Mouse (Mus musculus) lung, postnatal 0 days (tissue): ENCODE measurements around the gene Prox1. TPM values are rescaled to one million over a fixed set of nuclear protein-coding genes. Genes with fewer than 3 reads are reported as not detected.

Source experiments
- ATAC-seq: fragments of 200-750 bp; cut with Nextera tagmentation; 2 replicates; pipeline ENCODE4 v1.8.0; 2017; ENCODE audit warnings: moderate library complexity
- DNase-seq: peaks from one replicate; pipeline ENCODE4 v3.0.0-alpha.2; 2016; ENCODE audit warnings: low spot score
- H3K27ac ChIP-seq: fragments of 300-500 bp; sonication (generic); 2 replicates; pipeline ENCODE4 v1.5.1; 2014; ENCODE audit warnings: antibody characterized with exemption, mild to moderate bottlenecking, low read length, mixed read lengths
- H3K27me3 ChIP-seq: fragments of 300-500 bp; sonication (generic); replicated peaks from 2 replicates; pipeline ENCODE4 v1.6.1; 2014; ENCODE audit warnings: low read length, mixed read lengths; ENCODE audit not compliant: insufficient read depth
- H3K36me3 ChIP-seq: fragments of 300-500 bp; sonication (generic); 2 replicates; pipeline ENCODE4 v1.6.1; 2014; ENCODE audit warnings: low read length, mixed read lengths; ENCODE audit not compliant: insufficient read depth
- H3K4me1 ChIP-seq: fragments of 300-500 bp; sonication (generic); 2 replicates; pipeline ENCODE4 v1.6.1; 2014; ENCODE audit warnings: antibody characterized with exemption, low read depth, low read length, mixed read lengths; ENCODE audit not compliant: insufficient read depth
- H3K4me2 ChIP-seq: fragments of 300-500 bp; sonication (generic); replicated peaks from 2 replicates; pipeline ENCODE4 v1.6.1; 2014; ENCODE audit warnings: low read depth, mild to moderate bottlenecking, low read length, moderate library complexity, mixed read lengths
- H3K4me3 ChIP-seq: fragments of 300-500 bp; sonication (generic); 2 replicates; pipeline ENCODE4 v1.5.1; 2014; ENCODE audit warnings: low read depth, low read length
- H3K9ac ChIP-seq: fragments of 300-500 bp; sonication (generic); replicated peaks from 2 replicates; pipeline ENCODE4 v1.6.1; 2014; ENCODE audit warnings: low read depth, mild to moderate bottlenecking
- H3K9me3 ChIP-seq: fragments of 300-500 bp; sonication (generic); 2 replicates; pipeline ENCODE4 v1.6.1; 2016; ENCODE audit warnings: low read length, mixed read lengths
- CTCF ChIP-seq: IDR thresholded peaks from 2 replicates; pipeline ENCODE4 v1.5.1; 2016; ENCODE audit warnings: antibody characterized with exemption, mild to moderate bottlenecking
- EP300 ChIP-seq: IDR thresholded peaks from 2 replicates; pipeline ENCODE4 v1.6.1; 2016; ENCODE audit warnings: antibody characterized with exemption, mild to moderate bottlenecking, control low read depth
- WGBS: fragments of 180-500 bp; shearing (Covaris S2); extraction: QIAGEN DNeasy Blood & Tissue Kit; methylation state at CpG from one replicate; pipeline ENCODE4 v1.1.7; 2014; 5-methylcytosine and 5-hydroxymethylcytosine counted together
- polyA plus RNA-seq: library from polyadenylated mRNA; unstranded; fragments of >200 nt; fragmentation: Nextera tagmentation; extraction: Ambion mirVana; gene quantifications from 2 replicates; pipeline ENCODE4 v1.2.1, GENCODE M21; 2015

Gene Prox1
- polyA plus RNA-seq, result 1.1 and 1.5 TPM in 2 replicates

DNA sequence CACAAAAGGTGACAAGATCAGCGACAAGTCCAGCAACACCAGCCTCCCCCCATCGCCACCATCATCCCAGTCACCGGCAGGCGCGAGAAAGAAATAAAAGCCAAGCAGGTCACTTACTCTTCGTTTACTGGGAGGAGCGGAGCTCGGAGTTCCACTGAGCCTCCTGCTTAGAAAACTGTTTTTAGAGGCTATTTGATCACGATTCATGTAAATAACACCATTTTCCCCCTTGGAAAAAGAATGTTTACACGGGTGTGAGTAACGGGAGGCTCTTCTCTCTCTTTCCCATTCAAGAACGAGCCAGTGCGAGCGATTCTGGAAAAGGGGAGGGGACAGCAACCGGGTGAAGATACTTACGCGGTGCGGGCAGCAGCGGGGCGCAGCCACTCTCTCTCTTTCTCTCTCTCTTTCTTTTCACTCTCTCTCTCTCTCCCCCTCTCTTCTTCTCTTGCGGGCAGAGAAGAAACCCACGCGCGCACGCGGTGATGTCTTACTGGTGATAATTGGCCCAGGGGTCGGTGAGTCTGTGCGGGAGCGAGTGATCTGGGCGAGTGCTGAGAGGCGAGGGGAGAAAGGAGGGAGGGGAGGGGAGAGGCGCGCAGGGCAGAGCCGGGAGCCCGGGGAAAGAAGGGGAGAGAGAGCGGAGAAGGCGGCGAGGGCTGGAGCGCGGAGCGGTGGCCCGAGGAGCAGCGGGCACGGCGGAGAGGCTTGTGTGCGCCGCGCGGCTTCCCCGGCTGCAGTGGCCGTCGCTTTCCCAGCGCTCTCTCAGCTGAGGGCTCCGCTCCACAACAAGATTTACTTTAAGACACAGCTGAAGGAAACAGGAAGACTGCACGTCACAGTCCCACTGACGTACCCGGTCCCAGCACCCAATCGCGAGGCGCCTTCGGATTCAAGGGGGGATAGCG lies at the start of gene Prox1:
Gene Prox1, minus strand, starts transcription at position 804 of the 908 bp plus-strand sequence.
- WGBS, result under 1% methylated on average over 55 of the region's 62 CpGs
- ATAC-seq, result peak; percentile 90
- H3K27me3 ChIP-seq, result peaks cover 46% of the 10 kb centered on the region
- H3K9ac ChIP-seq, result peak within 1 kb of the TSS; percentile 24; the same call in 1 of the 2 replicates
- peak; percentile 85 for DNase-seq
- no peak within 1 kb of the TSS; the same call in 1 of the 2 replicates for H3K27ac ChIP-seq
- H3K36me3 ChIP-seq, result no peaks in the 10 kb centered on the region
- H3K4me2 ChIP-seq, result peak within 1 kb of the TSS; percentile 89
- H3K9me3 ChIP-seq, result no peaks in the 10 kb centered on the region
- H3K4me3 ChIP-seq, result peak within 1 kb of the TSS; percentile 53
- H3K4me1 ChIP-seq, result peaks cover 9% of the 10 kb centered on the region
- no peak for TF ChIP-seq CTCF
- no peak for TF ChIP-seq EP300

DNA sequence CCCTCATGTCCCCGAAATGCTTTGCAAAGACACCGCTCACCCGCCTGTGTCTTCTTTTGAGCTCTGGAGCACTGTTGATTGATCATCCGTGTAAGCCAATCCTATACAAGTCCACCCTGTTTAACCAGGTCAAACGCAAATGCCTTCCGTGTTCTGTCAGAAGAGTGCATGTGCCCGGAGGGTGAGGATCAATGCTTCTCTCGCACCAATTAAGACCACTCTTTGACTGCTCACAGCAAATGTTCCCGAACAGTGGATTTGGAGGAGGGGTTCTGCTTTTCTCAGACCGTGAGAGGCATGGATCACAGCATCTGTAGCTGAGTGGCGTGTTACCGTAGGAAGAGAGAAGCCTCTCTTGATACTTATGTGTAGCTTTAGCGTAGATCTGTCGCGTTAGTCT lies 46.1 kb upstream of the Prox1 start:
- H3K9ac ChIP-seq, result no peak overlapping the region
- no peak for DNase-seq
- H3K27me3 ChIP-seq, result no peaks in the 10 kb centered on the region
- H3K36me3 ChIP-seq, result no peaks in the 10 kb centered on the region
- no peak overlapping the region for H3K27ac ChIP-seq
- H3K4me3 ChIP-seq, result no peak overlapping the region
- no peak for ATAC-seq
- no peak for TF ChIP-seq CTCF
- TF ChIP-seq EP300, result no peak
- H3K4me2 ChIP-seq, result no peak overlapping the region
- WGBS, result 79% methylated on average over 15 of the region's 15 CpGs
- H3K9me3 ChIP-seq, result no peaks in the 10 kb centered on the region
- no peaks in the 10 kb centered on the region for H3K4me1 ChIP-seq

- no peaks in the 10 kb centered on the region for H3K36me3 ChIP-seq
- 19% methylated on average over 7 of the region's 7 CpGs for WGBS
- H3K27ac ChIP-seq, result no peak overlapping the region
- no peaks in the 10 kb centered on the region for H3K27me3 ChIP-seq
- ATAC-seq (peak; percentile 26; the same call in 1 of the 2 replicates), DNase-seq (peak; percentile 54)
- TF ChIP-seq CTCF (no peak), EP300 (no peak; the same call in 1 of the 2 replicates)
- no peak overlapping the region for H3K4me2 ChIP-seq
- no peaks in the 10 kb centered on the region for H3K9me3 ChIP-seq
- no peaks in the 10 kb centered on the region for H3K4me1 ChIP-seq
- no peak overlapping the region for H3K9ac ChIP-seq
- H3K4me3 ChIP-seq, result no peak overlapping the region
Measured at GRCm38 (mm10) chr1:190214626-190215025, 44.1 kb upstream of the Prox1 start.

GRCm38 (mm10) chr1:190213175-190213574 lies 42.7 kb upstream of the Prox1 start:
- no peak overlapping the region for H3K9ac ChIP-seq
- no peaks in the 10 kb centered on the region for H3K27me3 ChIP-seq
- no peak overlapping the region for H3K4me3 ChIP-seq
- H3K9me3 ChIP-seq, result no peaks in the 10 kb centered on the region
- no peak overlapping the region for H3K27ac ChIP-seq
- no peak for TF ChIP-seq EP300
- TF ChIP-seq CTCF, result no peak
- H3K4me1 ChIP-seq, result no peaks in the 10 kb centered on the region
- H3K4me2 ChIP-seq, result no peak overlapping the region
- ATAC-seq, result no peak
- WGBS, result 91% methylated on average over 6 of the region's 6 CpGs
- no peaks in the 10 kb centered on the region for H3K36me3 ChIP-seq
- no peak for DNase-seq

DNA sequence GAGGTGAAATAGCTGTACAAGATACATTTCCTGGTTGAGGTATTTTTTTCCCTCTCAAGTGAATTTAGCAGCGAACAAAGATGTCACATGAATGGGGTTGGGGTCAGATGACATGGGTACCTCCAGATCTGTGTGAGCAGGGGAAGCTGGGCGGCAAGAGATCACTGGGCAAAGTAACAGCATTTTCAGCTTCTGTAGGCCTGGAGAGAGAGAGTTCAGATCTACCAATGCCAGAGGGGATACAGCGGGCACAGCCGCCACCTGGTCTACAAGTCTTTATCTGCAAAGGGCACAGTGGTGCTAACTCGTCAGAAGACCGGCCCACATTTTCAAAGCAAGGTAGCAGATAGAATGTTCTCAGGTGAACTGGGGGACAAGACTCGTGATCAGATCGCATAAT lies 36.7 kb upstream of the Prox1 start:
- DNase-seq, result no peak
- H3K4me1 ChIP-seq, result no peaks in the 10 kb centered on the region
- H3K36me3 ChIP-seq, result no peaks in the 10 kb centered on the region
- H3K4me3 ChIP-seq, result no peak overlapping the region
- TF ChIP-seq CTCF (no peak), EP300 (no peak)
- H3K27ac ChIP-seq, result no peak overlapping the region
- no peaks in the 10 kb centered on the region for H3K27me3 ChIP-seq
- no peak overlapping the region for H3K9ac ChIP-seq
- 85% methylated on average over 8 of the region's 8 CpGs for WGBS
- H3K4me2 ChIP-seq, result no peak overlapping the region
- H3K9me3 ChIP-seq, result no peaks in the 10 kb centered on the region
- no peak for ATAC-seq

GRCm38 (mm10) chr1:190205691-190206090 lies 35.2 kb upstream of the Prox1 start:
- H3K4me2 ChIP-seq, result no peak overlapping the region
- ATAC-seq, result no peak
- H3K27me3 ChIP-seq, result no peaks in the 10 kb centered on the region
- DNase-seq, result no peak
- no peaks in the 10 kb centered on the region for H3K9me3 ChIP-seq
- no peak overlapping the region for H3K9ac ChIP-seq
- no peak overlapping the region for H3K4me3 ChIP-seq
- no peaks in the 10 kb centered on the region for H3K36me3 ChIP-seq
- WGBS, result 50% methylated on average over 2 of the region's 2 CpGs
- H3K4me1 ChIP-seq, result no peaks in the 10 kb centered on the region
- no peak overlapping the region for H3K27ac ChIP-seq
- TF ChIP-seq CTCF, result no peak
- TF ChIP-seq EP300, result no peak
